In genomic region chr16:28454821-28455220, GRCm38 (mm10) we compare ENCODE assay signal across 22 mouse cellular contexts.
DNase-seq lines count a peak whose midpoint lies in the region; ATAC-seq lines count a peak whose summit lies in the region.
"Had no signal": no experiment of that assay in that cellular context is flagged by ENCODE, and none has a peak within 500 bp of the region (broad histone marks: within the 10 kb centered on the region; RNA-seq: fewer than 3 reads in every experiment).

No protein-coding gene starts in this region.

- peak; percentile 26 for DNase-seq in cerebellum, adult 11-12 months
- no peak for DNase-seq in cerebellum, adult 8-10 months
- DNase-seq in frontal cortex, postnatal 25 days (ENCODE audit: low spot score in 2 of 2): no peak
- peak; percentile 30 for DNase-seq in cerebellum, adult 9-11 months
- DNase-seq in cerebellum, postnatal 25 days: peak; percentile 49 to 68
- DNase-seq in layer of hippocampus, adult 11-12 months (ENCODE audit: low spot score): no peak
- no peak for DNase-seq in lung, postnatal 25 days (ENCODE audit: low spot score)
- DNase-seq: adrenal gland, adult 2 months; adrenal gland, postnatal 14 days; B cell, adult 2 months; forebrain, postnatal 0 days; gastrocnemius, postnatal 10 days; gastrocnemius, postnatal 36 days; heart, adult 2 months; heart, postnatal 14 days; heart, postnatal 4 days; kidney, adult 11 months; kidney, adult 8-10 months had no signal

- 0 out of 2 replicates have a peak, but pooled peaks have one; percentile 4 for ATAC-seq in frontal cortex, adult (ENCODE audit: low TSS enrichment)
- ATAC-seq: forebrain, embryonic 14.5 days; forebrain, postnatal 0 days; intestine, embryonic 15.5 days; Patski had no signal

Comparison
In these comparisons a context has a peak if more than half of its experiments do, and no peak if none do; other contexts are left out.
1. DNase-seq: peak in cerebellum, adult 11-12 months (single experiment), cerebellum, adult 9-11 months (single experiment) and cerebellum, postnatal 25 days (2 of 2); none in cerebellum, adult 8-10 months (single experiment), frontal cortex, postnatal 25 days (0 of 2), layer of hippocampus, adult 11-12 months (single experiment) and lung, postnatal 25 days (single experiment).